Mouse (Mus musculus) lung, adult 2 months (tissue): ENCODE data around the gene Zfp512b. TPM values are rescaled to one million over a fixed set of nuclear protein-coding genes. Genes with fewer than 3 reads are reported as not detected.

Source experiments
- DNase-seq: peaks from one replicate; pipeline ENCODE4 v3.0.0; 2022
- H3K4me1 ChIP-seq: fragments of 200-500 bp; 2 replicates; pipeline ENCODE4 v1.6.1; 2011; ENCODE audit warnings: low read length; ENCODE audit not compliant: control insufficient read depth, insufficient read depth
- H3K4me3 ChIP-seq: fragments of 200-500 bp; replicated peaks from 2 replicates; pipeline ENCODE3; 2011; ENCODE audit warnings: low read depth, mild to moderate bottlenecking, control low read depth, low read length; ENCODE audit errors: extremely low read depth
- CTCF ChIP-seq: fragments of 200-500 bp; IDR thresholded peaks from 2 replicates; pipeline ENCODE4 v1.5.1; 2011; ENCODE audit warnings: mild to moderate bottlenecking, low read length, control low read depth; ENCODE audit not compliant: insufficient read depth
- POLR2A ChIP-seq: fragments of 200-500 bp; IDR thresholded peaks from 2 replicates; pipeline ENCODE4 v1.6.1; 2011; ENCODE audit warnings: low read depth, mild to moderate bottlenecking, control low read depth, low read length, borderline replicate concordance; ENCODE audit errors: extremely low read depth
- WGBS: fragments of 180-500 bp; shearing (Covaris S2); methylation state at CpG from one replicate; pipeline ENCODE4 v1.1.7; 2018; 5-methylcytosine and 5-hydroxymethylcytosine counted together
- polyA plus RNA-seq: library from polyadenylated mRNA; depleted of rRNA; stranded (reverse); fragments of >200 nt; gene quantifications from 2 replicates; pipeline ENCODE4 v1.2.3, GENCODE M21; 2012

The Zfp512b gene
- polyA plus RNA-seq, 1 experiment: 43.7 TPM

DNA sequence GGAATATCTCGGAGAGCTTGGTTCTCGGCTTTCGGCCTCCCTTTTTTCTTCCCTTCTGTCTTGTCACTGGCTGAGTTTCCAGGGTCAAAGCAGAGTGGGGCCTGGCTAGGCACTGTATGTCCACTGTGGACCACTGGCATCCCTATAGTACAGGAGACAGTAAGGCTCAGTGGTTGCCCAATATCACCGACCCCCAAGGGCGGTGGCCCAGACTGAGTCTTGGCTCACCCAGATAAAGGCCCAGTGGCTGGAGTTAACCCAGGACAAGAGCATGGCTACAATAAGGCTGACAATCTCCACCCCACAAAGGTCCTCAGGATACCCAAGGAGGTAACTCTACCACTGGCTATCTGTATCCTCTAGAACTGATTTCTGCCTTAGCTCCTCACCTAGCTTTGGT is 2.1 kb downstream of the Zfp512b start:
- Histone ChIP-seq H3K4me3 (no peak overlapping the region), H3K4me1 (no peaks in the 10 kb centered on the region; the same call in 1 of the 2 replicates)
- 93% methylated on average over 5 of the region's 5 CpGs for WGBS
- DNase-seq: no peak
- TF ChIP-seq POLR2A: no peak
- TF ChIP-seq CTCF: no peak

DNA sequence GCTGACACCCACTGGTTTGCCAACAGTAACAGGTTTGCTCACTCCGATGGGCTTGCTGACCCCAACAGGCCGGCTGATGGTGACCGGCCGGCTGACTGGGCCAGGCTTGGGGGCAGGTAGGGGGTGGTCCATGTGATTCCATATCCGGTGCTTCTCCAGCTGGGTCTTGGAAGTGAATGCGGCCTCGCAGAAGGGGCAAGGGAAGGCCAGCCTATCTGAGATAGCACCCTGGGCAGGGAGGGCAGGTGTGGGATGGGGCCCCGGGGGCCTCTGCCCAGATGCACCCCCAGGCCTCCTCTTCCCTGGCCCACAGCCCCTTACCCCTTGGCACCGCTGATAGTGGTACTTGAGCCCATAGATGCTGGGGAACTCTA is 2.9 kb downstream of the Zfp512b start:
- TF ChIP-seq POLR2A (no peak), CTCF (no peak)
- 94% methylated on average over 9 of the region's 9 CpGs for WGBS
- H3K4me1 ChIP-seq: no peaks in the 10 kb centered on the region; the same call in 1 of the 2 replicates

DNA sequence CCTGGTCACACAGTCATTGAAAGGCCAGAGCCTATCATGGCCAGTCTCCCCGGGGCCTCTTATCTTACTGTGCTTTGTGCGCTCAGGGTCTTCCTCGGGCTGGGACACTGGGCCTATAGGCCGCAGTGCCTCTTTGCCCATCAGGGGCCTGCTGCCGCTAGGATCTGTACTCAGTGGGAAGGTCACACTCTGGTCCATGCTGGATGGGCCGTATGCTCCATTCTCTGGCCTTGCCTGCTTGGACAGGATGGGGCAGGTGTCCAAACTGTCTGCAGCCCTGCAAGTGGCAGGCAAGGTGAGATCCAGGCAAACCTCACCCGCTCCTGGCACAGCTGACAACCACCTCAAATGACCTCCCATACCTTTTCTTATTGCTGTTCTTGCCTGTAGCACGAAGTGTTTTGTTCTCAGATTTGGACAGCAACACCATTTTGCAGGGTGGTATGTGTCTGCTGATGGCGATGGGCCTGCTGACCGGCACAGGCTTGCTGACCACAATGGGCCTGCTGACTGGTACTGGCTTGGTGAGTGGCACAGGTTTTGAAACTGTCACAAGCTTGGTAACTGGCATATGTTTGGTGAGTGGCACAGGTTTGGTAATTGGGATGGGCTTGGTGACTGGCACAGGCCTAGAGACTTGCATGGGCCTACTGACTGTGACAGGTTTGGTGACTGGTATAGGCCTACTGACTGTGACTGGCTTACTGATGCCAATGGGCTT is 3.4 kb downstream of the Zfp512b start:
- no peak for TF ChIP-seq CTCF
- TF ChIP-seq POLR2A: no peak
- Histone ChIP-seq H3K4me1 (no peaks in the 10 kb centered on the region; the same call in 1 of the 2 replicates), H3K4me3 (no peak overlapping the region)
- 91% methylated on average over 10 of the region's 10 CpGs for WGBS
- no peak for DNase-seq

More for the DNA sequence above, 2.9 kb downstream of the Zfp512b start:
- no peak overlapping the region for H3K4me3 ChIP-seq
- no peak for DNase-seq

DNA sequence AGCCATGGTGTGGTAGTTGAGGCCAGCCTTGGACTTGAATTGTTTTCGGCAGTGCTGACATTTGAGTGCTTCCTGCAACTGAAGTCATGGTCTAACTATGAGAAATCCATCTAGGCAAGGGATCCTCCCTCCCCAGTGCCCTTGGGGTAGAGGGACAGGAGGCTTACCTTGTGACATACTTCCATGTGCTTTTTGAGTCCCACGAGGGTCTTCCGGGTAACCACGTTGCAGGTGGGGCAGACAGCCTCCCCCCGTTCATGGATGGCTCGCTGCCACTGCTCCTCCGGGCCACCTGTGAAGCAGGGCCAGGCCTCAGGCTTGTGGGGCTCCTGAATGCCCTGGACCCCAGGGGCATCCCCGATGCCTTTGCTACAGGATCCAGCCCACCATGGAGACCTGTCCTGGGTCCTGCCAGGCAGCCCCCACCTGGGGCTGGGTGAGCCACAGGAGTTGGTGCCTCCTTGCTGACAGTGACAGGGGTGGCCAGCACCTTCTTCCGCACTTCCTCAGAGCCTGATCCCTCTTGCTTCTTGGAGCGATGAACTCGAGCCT is 4.3 kb downstream of the Zfp512b start:
- no peaks in the 10 kb centered on the region; the same call in 1 of the 2 replicates for H3K4me1 ChIP-seq
- WGBS: 87% methylated on average over 11 of the region's 11 CpGs
- H3K4me3 ChIP-seq: no peak overlapping the region
- no peak for TF ChIP-seq CTCF
- no peak for TF ChIP-seq POLR2A
- no peak for DNase-seq

DNA sequence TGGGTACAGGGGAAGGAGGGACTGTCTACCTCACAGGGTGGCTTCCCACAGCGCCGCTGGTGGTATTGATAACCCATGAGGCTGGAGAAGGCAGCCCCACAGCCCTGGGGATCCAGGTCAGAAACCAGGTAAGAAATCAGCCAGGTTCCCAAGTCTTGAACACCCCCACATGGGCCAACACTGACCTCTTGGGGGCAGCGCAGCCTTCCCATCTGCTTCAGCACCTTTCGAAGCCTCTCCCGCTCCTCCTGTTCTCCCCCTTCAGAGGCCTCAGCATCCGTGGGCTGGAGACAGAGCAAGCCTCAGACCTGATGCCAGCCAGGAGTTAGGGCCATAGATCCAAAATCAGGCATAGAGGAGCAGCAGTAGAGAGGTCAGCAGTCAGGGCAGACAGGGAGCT is 4.8 kb downstream of the Zfp512b start:
- DNase-seq: no peak
- TF ChIP-seq CTCF: no peak
- TF ChIP-seq POLR2A: no peak
- no peak overlapping the region for H3K4me3 ChIP-seq
- no peaks in the 10 kb centered on the region for H3K4me1 ChIP-seq
- 85% methylated on average over 6 of the region's 6 CpGs for whole genome bisulfite sequencing

DNA sequence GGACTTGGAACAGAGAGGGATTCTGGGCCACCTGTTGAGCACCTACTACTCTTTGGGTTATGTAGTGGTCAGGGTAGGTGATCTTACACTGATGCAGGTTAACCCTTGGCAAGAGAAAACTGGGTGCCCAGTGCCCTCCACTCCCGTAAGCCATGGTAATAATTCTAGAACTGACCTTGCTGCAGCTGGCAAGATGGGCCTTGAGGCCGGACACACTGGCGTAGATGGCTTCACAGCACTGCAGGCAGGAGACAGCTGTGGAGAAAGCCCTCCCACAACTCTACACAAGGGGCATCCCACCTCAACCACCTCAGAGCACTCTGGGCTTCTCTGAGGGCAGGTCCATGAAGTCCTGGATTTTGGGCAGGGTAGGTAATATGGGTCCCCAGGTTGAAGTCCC is 6.5 kb downstream of the Zfp512b start:
- no peak overlapping the region for H3K4me3 ChIP-seq
- no peaks in the 10 kb centered on the region for H3K4me1 ChIP-seq
- no peak for DNase-seq
- no peak for TF ChIP-seq POLR2A
- TF ChIP-seq CTCF: no peak
- 96% methylated on average over 3 of the region's 3 CpGs for WGBS

DNA sequence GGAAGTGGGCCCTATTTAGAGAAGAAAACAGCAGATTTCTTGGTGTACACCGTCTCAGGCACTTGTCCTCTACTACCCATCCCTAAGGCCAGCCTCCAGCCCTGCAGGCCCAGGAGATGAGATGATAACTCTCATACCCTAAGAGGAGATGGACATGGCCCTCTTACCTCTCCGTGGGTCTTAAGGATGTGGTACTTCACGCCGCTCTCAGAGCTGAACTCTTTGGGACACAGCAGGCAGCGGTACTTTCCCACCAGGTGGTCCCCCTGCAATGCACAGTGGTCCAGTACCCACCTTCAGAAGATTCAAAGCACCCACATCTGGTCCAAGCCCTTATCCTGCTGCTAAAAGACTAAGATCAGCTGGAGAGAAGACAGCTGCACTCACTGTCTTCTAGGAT is 7.1 kb downstream of the Zfp512b start:
- WGBS: 85% methylated on average over 5 of the region's 5 CpGs
- Histone ChIP-seq H3K4me1 (no peaks in the 10 kb centered on the region), H3K4me3 (no peak overlapping the region)
- TF ChIP-seq CTCF: no peak
- TF ChIP-seq POLR2A: no peak
- DNase-seq: no peak

DNA sequence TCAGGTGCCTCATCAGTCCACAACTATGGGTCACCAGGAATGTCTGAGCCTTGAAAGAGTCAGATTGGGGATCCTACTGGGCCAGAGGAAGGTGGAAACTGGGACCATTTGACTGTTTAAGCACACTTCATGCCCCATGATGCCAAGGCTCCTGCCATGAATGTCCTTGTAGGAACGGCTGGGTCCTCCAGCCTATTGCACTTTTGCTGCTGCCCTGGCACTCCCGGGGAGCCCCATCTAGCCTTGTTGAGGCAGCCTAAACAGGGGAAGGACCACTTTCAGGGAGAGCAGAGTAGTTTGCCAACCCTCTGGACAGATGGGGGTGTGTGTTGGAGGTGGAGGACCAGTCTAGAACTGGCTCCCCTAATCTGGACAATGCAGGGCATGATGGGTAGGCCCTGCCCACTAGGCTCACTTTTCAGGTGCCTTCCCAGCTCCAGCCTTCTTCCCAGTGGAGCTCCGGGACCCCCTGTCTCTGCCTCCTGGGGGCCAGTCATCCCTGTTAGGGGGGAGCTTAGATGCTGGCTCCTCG is 8.1 kb downstream of the Zfp512b start, which contains the start of gene Uckl1:
Gene Uckl1, minus strand, starts transcription at position 482 of the 532 bp plus-strand sequence.
- no peaks in the 10 kb centered on the region for H3K4me1 ChIP-seq
- 91% methylated on average over 4 of the region's 4 CpGs for WGBS
- TF ChIP-seq POLR2A: no peak
- TF ChIP-seq CTCF: no peak
- no peak for DNase-seq
- H3K4me3 ChIP-seq: no peak within 1 kb of the TSS

DNA sequence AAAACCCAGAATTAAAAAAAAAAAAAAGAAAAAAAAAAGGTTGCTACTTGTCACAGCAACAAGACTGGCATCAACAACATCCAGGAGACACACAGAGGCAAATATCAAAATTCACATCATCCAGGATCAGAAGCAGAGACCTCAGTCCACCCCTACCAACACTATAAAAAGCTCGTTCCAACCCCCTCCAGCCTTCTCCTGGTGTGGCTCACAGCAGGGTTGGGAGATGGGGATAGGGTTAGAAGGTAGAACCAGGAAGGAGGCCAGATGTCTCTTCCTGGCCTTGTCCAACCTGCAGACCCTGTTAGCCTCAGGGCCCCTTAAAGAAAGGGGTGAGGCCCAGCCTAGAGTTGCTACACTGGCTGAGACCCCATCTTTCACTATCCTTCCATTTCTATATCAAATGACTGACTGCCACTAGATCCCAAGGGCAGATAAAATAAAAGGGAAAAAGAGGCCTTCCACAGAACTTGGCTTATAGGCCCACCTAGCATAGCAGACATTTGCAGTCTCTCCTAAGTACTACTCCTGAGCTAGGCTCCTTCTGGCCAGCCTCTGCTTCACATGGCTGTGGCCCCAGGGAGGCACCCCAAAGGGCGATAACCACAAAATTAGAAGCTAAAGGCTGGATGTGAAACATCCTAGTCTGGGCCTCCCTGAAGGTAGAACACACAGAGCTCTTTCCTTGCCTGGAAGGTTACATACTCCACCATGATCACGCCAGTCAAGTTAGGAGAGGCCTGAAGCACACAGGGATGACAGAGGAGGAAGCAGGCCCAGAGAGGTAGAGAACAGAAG is 8.9 kb downstream of the Zfp512b start:
- no peak for DNase-seq
- no peaks in the 10 kb centered on the region for H3K4me1 ChIP-seq
- no peak for TF ChIP-seq POLR2A
- no peak for TF ChIP-seq CTCF
- 86% methylated on average over 3 of the region's 3 CpGs for WGBS
- no peak overlapping the region for H3K4me3 ChIP-seq
